Mouse (Mus musculus): Measurements from ENCODE around the gene Fmo5.

Fmo5 gene

DNA sequence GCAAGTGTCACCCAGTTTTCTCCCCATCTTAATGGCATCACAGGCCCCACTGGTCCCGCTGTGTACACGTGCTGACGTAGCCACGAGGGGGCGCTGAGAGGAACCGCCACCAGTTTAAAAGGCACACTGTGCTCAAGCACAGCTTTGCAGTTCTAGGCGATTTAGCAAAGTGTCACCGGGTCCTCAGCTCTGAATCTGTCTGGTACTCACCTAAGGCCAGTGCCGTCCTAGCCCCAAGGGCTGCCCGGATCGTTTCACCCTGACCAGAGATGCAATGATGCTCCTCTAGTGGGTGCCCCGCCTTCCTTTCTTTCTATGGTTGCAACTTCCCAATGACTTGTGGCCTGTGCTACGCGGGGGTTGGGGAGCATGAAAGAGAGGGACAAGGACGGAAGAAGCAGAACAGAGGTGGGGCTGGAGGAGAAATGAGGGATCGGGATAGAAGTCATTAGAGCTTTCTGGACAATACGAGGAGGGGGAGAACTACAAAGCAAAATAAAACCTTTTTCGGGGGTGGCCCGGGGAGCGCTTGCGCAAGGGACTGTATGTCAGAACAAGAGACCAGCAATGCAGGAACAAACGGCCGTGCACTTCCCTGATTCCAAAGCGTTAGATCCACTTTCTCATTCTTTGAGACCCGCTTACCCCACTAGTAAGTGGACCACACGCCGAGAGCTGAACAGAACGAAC lies 52.2 kb downstream of the Fmo5 start:
- no peak for DNase-seq (ENCODE audit: low read depth, low spot score)

DNA sequence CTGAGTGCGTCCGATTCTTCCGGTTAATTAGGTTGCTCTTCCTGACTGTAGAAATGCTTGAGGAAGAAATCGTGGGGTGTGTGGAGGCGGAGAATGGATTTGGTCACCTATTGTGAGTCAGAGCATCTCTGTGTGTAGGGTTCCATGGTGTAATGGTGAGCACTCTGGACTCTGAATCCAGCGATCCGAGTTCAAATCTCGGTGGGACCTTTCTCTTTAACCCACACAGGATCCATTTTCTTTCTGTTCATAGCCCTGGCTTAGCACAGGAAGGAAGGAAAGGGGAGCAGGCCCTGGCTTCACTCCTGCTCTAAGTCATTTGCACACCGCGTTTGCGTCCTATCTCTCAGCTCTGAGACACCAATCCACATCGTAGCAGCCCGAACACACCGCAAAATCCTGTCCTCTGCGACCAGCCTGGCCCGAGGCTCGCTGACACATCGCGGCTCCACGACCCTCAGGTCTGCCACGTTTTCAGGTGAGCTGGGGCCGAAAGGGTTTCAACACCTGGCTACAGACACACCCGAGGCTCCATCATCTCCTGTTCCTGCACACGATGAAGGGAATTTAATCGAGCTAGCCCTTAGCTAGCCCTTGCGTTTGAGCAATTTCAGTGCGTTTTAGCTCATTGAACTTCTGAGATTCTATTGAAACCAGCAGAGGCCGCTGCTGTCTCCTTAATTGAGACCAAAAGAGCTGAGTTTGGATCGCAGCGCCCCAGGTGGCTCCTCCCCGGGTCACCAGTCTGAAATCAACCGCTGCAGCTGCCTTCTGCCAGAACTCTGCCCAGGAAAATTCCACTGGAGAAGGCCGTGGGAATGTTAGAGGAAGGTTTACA lies 52.9 kb downstream of the Fmo5 start:
- no peak for DNase-seq (ENCODE audit: low read depth, low spot score)

DNA sequence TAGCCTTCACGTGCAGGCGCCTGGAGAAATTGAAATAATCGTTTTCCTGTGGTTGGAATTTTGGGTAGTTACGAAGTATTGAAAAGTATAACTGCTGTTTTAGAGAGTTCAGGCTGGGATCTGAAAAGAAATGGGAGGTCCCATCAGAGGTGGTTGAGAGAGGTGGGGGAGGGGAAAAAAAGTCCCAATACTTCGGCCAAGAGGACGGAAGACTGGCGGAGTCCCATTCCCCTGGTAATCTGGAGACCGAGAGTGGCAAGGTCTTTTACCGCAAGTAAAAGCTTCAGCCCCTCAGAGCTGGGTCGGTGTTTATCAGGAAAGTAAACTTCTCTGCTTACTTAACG lies 53.5 kb downstream of the Fmo5 start:
- no peak for DNase-seq (ENCODE audit: low read depth, low spot score)

DNA sequence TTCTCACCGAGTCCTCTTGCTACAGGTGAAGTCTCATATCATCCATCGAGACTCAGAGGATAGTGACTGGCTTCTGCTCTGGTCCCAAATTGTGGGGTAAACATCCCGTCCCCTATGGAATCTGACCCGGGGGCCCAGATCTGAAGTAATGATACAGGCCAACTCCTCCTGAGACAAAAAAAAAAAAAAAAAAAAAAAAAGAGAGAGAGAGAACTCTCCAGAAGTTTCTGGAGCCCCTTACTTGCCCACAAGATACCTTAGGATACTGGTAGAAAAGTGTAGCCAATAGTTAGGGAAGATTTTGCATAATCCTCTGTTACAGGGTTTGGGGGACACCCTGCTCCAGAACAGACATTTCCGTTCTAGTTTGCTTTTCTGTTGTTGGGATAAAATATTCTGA lies 54.0 kb downstream of the Fmo5 start:
- DNase-seq (ENCODE audit: low read depth, low spot score), result no peak

DNA sequence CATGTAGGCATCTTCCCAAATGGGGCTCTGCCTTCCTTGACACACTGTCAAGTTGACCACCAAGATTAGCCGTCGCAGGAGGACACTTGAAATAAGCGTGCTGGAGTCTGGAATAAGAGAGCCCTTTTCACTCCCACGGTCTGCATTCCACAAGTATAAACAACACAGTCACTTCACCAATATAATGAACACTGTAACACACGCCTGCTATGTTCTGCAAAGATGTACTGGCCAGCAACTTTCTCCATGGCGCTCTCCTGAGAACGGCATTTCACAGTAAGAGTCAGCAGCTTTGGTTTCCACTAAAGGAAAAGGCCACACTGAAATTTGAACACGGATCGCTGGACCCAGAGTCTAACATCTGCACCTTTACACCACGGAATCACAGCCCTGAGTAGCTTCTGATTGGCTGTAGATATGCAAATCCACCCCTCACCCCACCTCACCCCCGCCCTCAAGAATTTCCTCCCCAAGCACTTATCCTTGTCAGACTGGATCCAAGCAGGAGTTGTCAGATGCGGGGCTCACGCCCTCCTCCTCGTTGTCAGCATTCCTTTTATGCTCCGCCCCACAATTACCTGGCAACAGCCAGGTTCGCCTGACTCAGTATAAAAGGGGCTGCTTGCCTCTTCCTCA lies 55.1 kb downstream of the Fmo5 start:
- DNase-seq (ENCODE audit: low read depth, low spot score), result no peak

DNA sequence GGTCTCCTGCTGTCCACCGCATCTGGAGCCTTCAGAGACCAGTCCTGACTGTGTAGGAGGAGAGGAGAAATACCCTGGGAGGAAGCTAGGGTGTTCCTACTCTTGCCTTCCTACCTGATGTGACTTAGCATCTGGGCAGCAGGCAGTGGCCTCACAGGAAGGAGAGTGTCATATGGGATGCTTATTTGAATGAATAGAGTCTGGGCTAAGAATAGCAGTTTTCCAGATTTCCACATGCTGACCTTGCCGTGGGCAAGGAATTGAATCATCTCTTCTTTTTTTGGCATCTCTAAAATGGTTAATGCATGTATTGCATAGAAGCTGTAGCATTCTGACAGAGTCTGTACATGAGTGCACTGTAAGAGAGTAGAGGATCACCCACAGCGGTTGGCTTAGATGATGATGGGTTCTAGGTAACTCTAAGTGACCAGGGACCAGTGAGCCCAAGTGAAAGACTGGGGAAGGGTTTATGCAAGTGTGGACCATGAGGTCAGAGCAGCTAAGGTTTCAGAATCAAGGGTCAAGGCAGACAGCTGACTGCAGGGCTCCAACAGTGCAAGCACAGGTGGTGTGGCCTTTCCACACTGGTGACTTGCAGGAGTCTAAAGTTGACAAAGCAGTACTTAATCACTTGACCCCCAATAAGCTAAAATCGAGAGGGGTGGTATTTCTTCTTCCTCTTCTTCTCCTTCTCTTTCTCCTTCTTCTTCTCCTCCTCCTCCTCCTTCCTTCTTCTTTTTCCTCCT lies 57.9 kb downstream of the Fmo5 start:
- DNase-seq (ENCODE audit: low read depth, low spot score), result no peak

DNA sequence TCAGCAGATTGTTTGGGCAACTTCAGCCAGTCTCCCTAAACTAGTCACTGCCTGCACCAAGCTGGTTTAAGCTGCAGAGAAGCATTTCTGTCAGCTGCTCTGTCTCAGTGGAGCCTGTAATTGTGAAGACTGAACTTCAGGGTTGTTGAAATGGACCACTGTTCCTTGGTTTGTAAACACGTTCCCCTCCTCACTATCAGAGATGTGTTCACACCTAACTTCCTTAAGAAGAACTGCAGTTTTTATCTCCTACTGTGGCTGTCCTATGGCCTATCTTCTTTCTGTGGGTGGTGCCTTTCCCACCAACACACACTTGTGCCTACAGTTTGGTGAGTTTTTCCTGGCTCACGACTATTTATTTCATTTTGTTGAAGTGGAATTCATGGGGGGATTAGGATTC lies 60.7 kb downstream of the Fmo5 start:
- DNase-seq (ENCODE audit: low read depth, low spot score), result no peak

DNA sequence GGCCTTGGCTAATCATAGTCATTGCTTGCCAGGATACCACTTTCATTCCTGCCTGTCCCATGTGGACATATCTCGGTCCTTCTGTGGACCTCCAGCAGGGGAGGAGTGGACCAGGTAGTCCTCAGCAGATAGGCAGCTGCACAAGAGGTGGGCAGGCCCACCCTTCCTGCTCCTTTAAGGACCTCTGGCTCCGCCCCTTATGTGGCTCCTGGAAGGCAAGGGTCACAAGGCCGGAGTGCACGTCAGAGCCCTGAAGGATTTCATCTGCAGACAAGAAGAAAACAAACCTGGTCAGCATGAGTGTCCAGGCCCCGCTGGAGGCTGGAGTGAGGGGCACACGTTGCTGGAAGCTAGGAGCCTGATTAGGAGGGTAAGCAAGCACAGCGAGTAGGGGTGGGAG lies 62.0 kb downstream of the Fmo5 start:
- DNase-seq (ENCODE audit: low read depth, low spot score), result no peak

DNA sequence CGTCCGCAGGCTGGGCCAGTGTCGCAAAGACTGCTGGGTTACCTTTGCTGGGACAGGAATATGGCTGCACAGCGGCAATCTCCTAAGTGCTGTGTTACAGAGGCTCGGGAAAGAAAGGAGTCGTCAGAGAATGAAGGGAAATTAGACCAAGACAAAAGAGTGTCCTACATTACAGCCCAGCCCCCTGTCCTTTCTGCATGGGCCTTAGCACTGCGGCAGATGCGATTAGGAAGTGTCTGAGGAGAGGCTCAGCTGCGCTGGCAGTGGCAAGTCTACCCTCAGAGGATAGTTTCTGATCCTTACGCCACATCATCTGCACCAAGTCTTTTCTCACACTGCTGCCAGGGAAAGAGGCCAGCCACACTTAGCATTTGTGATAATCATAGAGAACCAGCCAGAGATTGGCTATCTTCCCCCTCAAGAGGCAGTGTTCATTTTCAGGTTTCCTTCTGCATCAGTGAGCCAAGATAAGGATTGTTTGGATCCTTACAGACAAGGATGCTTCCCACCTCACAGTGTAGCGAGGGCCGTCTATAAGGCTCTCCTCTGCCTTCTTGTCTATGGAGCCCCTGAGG lies 62.9 kb downstream of the Fmo5 start:
- no peak for DNase-seq (ENCODE audit: low read depth, low spot score)

DNA sequence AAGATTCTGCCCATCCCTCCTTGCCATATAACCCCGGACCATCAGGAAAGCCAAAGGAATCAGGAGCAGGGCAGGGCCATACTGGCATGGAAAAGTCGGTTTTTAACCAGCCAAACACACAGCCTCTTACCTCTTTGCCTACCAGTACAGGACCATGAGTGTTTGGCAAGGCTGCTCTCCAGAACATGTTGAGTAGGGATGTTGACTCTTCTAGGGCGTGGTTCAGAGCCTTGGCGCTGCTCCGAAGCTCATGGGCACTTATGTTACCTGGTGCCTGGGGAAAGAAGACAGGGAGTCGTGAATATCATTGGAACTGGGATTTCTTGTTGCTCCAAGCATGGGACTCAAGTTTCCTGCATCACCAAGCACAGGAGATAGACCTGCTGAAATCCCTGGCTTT lies 65.2 kb downstream of the Fmo5 start:
- DNase-seq (ENCODE audit: low read depth, low spot score), result no peak

DNA sequence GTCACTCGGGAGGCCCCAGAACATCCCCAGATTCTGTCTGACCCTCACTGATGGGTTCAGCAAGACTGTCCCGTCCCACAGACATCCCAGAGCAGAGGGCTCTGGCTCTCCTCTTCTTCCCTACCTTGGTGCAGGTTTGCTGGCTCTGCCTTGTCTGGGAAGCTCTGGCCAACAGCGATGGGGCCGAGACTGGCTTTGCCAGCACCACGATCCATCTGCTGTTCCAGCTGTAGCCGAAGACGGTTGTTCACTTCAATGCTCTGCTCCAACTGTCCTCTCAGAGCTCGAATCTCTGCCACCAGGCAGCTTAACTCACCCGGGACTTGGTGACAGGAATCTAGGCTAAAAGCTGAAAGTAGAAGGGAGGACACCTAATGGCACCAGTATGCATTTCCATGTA lies 68.3 kb downstream of the Fmo5 start:
- no peak for DNase-seq (ENCODE audit: low read depth, low spot score)

DNA sequence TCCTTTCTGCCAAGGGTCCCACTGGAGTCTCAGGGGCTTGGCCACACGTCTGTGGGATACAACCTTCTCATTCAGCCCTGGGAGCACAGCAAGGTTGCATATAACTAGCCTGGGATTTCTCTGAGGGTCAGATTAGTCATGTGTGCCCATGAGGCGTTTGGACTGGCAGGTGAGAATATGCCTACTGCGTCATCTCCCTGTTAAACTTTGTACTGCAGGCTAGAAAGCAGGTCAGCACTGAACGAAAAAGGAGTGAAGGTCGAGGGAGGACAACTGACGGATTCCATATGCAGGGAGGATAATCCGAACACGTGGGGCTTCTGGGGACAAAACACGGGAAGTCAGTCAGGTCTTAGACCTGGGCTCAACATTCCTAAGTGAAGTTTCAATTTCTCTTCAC lies 68.7 kb downstream of the Fmo5 start:
- DNase-seq (ENCODE audit: low read depth, low spot score), result no peak

DNA sequence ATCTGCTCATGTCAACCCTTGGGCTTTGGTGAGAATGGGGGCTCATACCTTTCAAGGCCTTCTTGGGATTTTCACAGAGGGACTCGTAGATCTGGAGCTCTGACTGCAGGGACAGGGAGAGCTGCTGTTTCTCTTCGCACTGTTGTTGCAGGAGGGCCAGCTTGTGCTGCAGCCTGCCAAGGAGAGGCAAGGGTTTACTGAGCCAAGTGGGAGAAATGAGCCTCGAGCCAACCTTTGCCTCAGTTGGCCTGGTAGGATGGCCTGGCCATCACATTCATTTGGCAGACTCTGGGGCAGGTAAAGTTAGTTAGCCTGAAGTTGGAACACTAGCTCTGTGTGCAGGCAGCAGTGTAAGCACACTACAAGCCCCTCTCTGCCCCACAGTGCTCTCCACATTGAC lies 70.5 kb downstream of the Fmo5 start:
- no peak for DNase-seq (ENCODE audit: low read depth, low spot score)

DNA sequence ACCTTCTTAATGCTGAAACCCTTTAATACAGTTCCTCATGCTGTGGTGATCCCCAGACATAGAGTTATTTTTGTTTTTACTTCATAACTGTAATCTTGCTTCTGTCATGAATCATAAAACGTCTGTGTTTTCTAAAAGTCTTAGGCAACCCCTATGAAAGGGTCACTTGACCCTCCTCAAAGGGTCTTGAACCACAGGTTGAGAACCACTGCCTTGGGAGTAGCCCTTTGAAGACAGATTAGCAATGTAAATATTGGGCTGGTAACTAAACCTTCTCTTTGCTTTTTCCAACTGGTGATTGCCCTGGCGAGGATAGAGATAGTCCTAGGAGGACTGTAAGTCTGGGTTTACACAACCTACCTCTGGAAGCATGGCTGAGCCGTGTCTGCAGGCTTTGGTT lies 72.6 kb downstream of the Fmo5 start:
- no peak for DNase-seq (ENCODE audit: low read depth, low spot score)

DNA sequence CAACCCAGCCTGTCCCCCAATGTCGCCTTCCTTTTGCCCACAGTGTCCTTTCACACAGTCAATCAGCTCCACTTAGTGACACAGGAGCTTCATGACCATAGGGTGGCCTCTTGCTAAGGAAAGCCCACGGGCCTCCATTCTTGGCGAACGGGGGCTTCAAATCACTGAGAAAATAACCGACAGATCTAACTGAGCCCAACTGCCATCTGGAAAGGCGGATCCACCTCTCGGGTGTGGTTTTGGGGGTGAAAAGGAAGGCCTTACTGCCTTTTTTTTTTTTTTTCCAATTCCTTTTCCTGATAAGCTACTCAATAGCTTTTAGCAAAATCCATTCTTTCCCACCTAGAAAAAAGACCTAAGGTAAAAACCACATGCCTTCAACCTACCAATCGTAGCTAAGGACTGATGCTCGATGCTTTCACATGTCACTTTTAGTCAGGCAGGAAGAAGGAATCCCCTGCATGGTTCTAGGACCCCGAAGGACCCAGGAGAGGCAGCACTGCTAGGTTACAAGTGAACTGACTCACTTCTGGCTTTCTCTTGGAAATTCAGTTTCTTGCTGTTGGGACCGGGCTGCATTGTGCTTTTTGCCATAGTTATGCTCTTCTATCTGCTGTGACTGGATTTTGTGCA lies 74.0 kb downstream of the Fmo5 start:
- DNase-seq (ENCODE audit: low read depth, low spot score), result no peak

Measured in skeletal muscle tissue, adult 2 months (tissue).